Mouse (Mus musculus): ENCODE data around the gene Csf2ra. TPM values are rescaled to one million over a fixed set of nuclear protein-coding genes. Genes with fewer than 3 reads are reported as not detected.
"Not testable (repeated sequence)": the region's sequence is repeated elsewhere in the genome, so short reads cannot be mapped to it uniquely, and the experiment has no call there.

The Csf2ra gene
- polyA plus RNA-seq, 1 experiment: not detected

DNA sequence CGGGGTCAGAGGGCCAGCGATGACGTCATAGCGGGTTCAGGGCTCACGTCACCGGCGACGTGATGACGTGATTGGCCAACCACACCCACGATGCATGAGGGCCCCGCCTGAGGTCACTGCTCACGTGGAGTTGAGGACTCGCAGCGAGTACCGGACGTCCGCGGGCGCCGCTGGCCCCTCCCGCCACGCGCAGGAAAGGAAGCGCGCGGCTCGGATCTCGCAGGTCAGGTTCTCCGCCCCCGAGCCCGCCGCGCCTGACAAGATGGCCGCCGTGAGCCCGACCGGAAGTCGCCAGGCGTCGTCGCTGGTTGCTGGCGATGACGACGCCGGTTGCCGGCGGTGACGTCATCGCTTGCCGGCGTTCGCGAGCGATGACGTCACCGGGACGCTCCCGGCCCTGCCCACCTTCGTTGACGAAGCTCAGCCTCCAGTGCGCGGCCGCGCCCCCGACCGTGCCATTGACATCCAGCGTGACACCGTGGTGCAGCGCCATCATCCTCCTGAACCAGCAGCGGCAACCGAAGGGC lies 1.8 kb downstream of the Csf2ra start:
- H3K27ac ChIP-seq (ENCODE audit: insufficient read depth, low read depth, low read length): peak overlapping the region; percentile 83
- TF ChIP-seq CTCF (IDR thresholded peaks at IDR 0.05; ENCODE audit: insufficient read depth, low read depth, low read length): no peak
- no peak; the same call in 1 of the 2 replicates for TF ChIP-seq POLR2A (IDR thresholded peaks at IDR 0.05; ENCODE audit: insufficient read depth, low read depth, low read length)
- H3K4me1 ChIP-seq (ENCODE audit: control insufficient read depth, insufficient read depth, low read length): peaks cover 14% of the 10 kb centered on the region
- peak overlapping the region; percentile 64 for H3K4me3 ChIP-seq (ENCODE audit: insufficient read depth, low read depth, low read length)
- WGBS: 2% methylated on average over 71 of the region's 71 CpGs

DNA sequence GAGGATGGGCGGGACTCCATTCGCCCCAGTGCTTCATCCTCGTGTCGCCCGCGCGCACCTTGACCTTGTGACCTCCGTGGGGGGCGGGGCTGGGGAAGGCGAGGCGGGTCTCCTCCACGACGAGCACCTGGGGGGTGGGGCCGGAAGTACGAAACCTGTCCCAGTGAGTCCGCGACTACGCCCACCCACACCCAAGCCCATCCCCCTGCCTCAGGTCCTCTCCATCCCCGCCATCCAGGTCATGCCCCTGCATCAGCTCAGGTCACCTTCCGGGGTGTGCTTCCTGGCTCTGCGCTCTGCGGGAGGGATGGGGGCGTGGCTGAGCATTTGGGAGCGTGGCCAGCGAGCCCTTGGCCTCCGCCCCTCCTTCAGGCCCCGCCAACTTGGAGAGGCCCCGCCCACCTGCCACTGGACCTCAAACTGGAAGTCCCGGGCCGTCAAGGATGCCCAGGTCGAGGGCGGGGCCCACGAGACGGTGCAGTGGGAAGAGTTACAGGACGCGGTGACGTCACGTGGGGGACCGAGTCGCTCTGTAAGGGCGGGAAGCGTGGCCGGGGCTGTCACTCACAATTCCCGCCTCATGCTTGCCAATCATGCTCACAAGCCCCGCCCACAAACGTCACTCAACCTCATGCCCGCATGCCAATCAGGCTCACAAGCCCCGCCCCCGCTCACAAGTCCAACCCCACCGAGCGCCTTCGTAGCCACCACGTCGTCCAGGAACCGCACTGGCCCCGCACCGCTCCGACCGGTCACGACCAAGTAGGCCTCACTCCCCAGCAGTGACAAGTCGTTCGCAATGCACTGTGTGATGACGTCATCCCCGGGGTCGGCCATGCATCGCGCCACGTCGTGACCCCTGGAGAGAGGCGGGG lies 2.5 kb downstream of the Csf2ra start:
- Histone ChIP-seq H3K27ac (ENCODE audit: insufficient read depth, low read depth, low read length) (peak overlapping the region; percentile 83; the same call in 1 of the 2 replicates), H3K4me1 (ENCODE audit: control insufficient read depth, insufficient read depth, low read length) (peaks cover 14% of the 10 kb centered on the region), H3K4me3 (ENCODE audit: insufficient read depth, low read depth, low read length) (peak overlapping the region; percentile 64)
- WGBS: 7% methylated on average over 70 of the region's 70 CpGs
- TF ChIP-seq CTCF (IDR thresholded peaks at IDR 0.05; ENCODE audit: insufficient read depth, low read depth, low read length) (no peak), POLR2A (IDR thresholded peaks at IDR 0.05; ENCODE audit: insufficient read depth, low read depth, low read length) (no peak)

DNA sequence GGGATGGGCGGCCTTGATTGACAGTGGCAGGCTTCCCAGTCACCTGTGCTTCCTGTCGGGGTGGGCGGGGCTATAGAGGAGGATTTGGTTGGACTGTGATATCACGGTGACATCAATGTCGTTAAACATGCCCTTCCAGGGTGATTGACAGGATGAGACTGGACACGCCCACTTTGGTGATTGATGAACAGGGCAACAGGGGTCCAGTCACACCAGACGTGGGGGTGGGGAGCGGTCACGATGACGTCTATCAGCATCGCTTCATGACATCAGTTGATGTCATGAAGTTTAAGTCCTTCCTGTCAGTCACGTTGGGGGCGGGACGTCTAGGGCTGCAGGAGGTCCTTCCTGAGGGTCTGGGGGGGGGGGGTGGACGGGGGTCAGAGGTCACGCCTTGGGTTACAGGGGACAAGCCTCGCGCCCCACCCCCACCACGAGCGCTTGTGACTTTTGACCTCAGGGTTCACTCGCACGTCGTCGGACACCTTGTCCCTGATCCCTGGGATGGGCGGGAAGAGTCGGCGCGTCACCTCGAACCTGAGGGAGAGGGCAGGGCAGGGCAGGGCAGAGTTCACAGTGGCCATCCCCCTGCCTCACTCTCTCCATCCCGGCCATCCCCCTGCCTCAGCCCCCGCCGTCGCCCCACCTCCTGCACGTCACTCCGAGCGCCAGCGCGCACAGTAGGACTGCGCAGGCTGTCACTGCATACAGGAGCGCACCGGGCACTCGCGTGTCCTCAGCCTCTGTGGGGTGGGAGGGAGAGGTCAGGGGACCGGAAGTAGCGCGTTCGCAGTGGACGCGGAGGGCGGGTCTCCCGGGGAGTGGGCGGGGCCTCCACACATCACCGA lies 3.3 kb downstream of the Csf2ra start:
- H3K4me1 ChIP-seq (ENCODE audit: control insufficient read depth, insufficient read depth, low read length): peaks cover 14% of the 10 kb centered on the region
- TF ChIP-seq CTCF (IDR thresholded peaks at IDR 0.05; ENCODE audit: insufficient read depth, low read depth, low read length): no peak
- no peak for TF ChIP-seq POLR2A (IDR thresholded peaks at IDR 0.05; ENCODE audit: insufficient read depth, low read depth, low read length)
- peak overlapping the region; percentile 64 for H3K4me3 ChIP-seq (ENCODE audit: insufficient read depth, low read depth, low read length)
- H3K27ac ChIP-seq (ENCODE audit: insufficient read depth, low read depth, low read length): no peak overlapping the region
- 36% methylated on average over 53 of the region's 53 CpGs for WGBS

DNA sequence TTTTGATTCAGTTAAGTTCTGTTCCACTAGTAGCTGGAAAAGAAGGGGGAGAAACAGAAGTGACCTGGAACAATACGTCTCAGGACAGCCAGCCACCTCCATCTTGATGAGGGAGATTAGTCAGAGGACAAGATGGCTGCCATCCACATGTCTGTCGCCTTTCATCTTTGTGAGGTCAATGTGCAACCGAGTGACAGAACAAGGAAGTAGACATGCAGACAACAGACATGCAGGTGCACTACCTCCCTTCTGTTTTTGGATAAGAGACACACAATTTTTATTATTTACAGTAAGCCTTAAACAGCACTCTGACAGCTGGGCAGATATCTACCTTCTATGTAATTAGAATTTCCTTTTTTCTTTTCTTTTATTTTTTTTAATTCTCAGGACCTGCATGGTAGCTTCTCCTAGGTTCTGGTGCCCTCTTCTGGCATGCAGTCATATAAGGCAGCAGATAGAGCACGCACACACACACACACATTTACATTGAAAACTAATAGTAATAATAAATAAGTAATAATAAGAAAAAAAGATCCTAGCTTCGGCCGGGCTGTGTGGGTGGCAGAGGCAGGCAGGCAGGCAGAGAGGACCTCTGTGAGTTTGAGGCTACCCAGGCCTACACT lies 4.4 kb downstream of the Csf2ra start:
- Histone ChIP-seq H3K4me1 (ENCODE audit: control insufficient read depth, insufficient read depth, low read length) (peaks cover 14% of the 10 kb centered on the region), H3K27ac (ENCODE audit: insufficient read depth, low read depth, low read length) (no peak overlapping the region), H3K4me3 (ENCODE audit: insufficient read depth, low read depth, low read length) (no peak overlapping the region)
- WGBS: 88% methylated on average over 6 of the region's 6 CpGs
- TF ChIP-seq POLR2A (IDR thresholded peaks at IDR 0.05; ENCODE audit: insufficient read depth, low read depth, low read length) (no peak), CTCF (IDR thresholded peaks at IDR 0.05; ENCODE audit: insufficient read depth, low read depth, low read length) (no peak)

DNA sequence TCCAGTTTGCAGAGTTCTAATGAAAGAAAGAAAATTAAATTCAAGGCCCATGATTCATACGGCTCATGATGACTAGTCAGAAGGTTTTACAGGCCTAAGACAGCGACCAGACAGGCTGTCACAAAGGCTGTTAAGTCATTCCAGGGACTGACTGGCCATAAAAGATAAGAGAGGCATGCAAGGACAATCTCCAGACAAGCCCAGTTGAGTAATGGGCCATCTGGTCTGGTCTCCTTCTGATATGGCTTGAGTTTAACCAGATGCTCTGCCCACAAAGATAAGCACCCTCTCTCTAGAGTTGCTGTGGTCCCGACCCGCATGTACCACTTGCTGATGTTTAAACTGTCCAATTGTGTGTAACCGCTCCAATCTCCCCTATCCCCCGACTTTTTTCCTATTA lies 20.7 kb downstream of the Csf2ra start:
- 89% methylated on average over 6 of the region's 6 CpGs for WGBS
- not testable (repeated sequence) for H3K4me1 ChIP-seq (ENCODE audit: control insufficient read depth, insufficient read depth, low read length); H3K4me3 ChIP-seq (ENCODE audit: insufficient read depth, low read depth, low read length); H3K27ac ChIP-seq (ENCODE audit: insufficient read depth, low read depth, low read length)

DNA sequence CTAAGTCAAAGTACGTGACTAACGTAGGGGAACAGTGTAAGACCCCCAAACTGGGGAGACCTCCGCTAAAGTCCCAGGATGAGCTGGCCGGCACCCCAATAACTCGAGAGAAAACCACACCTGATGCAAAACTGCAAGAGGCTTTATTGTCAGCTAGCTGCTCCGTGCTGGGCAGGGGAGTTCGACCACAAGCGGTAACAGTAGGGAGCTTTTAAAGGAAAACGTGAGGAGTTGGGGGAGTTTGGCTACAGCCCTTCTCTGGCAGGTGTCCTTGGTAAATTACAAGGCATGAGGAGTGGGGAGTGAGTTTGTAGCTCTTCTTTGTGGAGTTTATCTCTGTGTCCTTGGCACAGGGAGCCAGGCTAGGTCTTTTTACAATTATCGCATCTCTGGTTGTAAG lies 28.4 kb downstream of the Csf2ra start:
- H3K4me3 ChIP-seq (ENCODE audit: insufficient read depth, low read depth, low read length): no peak overlapping the region
- no peaks in the 10 kb centered on the region for H3K4me1 ChIP-seq (ENCODE audit: control insufficient read depth, insufficient read depth, low read length)
- TF ChIP-seq POLR2A (IDR thresholded peaks at IDR 0.05; ENCODE audit: insufficient read depth, low read depth, low read length) (no peak), CTCF (IDR thresholded peaks at IDR 0.05; ENCODE audit: insufficient read depth, low read depth, low read length) (no peak)
- WGBS: 16% methylated on average over 10 of the region's 10 CpGs
- H3K27ac ChIP-seq (ENCODE audit: insufficient read depth, low read depth, low read length): no peak overlapping the region

DNA sequence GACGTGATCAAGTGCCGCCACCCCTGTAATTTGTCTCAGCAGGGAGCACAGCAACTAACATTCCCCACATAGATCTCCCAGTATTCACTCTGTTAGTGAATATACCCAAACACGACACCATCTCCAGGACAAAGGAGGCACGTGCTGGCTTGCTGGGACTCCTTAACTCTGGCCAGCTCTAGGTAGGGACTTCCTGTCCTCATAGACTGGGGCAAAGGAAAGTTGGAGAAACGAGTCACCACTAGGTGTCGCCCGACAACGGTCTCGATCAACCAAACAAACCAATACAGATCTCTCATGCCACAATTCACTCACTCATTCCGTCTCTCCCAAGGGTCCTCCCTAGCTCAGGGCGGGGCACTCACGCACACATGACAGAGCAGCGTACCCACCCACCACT lies 28.9 kb downstream of the Csf2ra start:
- no peak overlapping the region for H3K4me3 ChIP-seq (ENCODE audit: insufficient read depth, low read depth, low read length)
- no peaks in the 10 kb centered on the region for H3K4me1 ChIP-seq (ENCODE audit: control insufficient read depth, insufficient read depth, low read length)
- TF ChIP-seq POLR2A (IDR thresholded peaks at IDR 0.05; ENCODE audit: insufficient read depth, low read depth, low read length) (no peak), CTCF (IDR thresholded peaks at IDR 0.05; ENCODE audit: insufficient read depth, low read depth, low read length) (no peak)
- WGBS: 8% methylated on average over 13 of the region's 13 CpGs
- no peak overlapping the region for H3K27ac ChIP-seq (ENCODE audit: insufficient read depth, low read depth, low read length)

DNA sequence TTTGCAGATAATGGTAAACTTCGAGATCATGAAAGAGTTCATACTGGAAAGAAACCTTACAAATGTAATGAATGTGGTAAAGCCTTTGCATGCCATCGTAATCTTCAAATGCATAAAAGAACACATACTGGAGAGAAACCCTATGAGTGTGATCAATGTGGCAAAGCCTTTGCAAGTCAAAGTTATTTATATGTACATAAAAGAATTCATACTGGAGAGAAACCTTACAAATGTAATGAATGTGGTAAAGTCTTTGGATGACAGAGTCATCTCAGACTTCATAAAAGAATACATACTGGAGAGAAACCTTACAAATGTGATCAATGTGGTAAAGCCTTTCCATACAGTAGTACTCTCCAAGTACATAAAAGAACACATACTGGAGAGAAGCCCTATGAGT lies 44.6 kb downstream of the Csf2ra start, which contains the start of gene Gm6020:
Gene Gm6020 (plus strand): TSS at position 301 of the 400 bp plus-strand sequence.
- H3K27ac ChIP-seq (ENCODE audit: insufficient read depth, low read depth, low read length); H3K4me3 ChIP-seq (ENCODE audit: insufficient read depth, low read depth, low read length); H3K4me1 ChIP-seq (ENCODE audit: control insufficient read depth, insufficient read depth, low read length): not testable (repeated sequence)
- WGBS: 93% methylated on average over 2 of the region's 2 CpGs
